In the genomic region with DNA sequence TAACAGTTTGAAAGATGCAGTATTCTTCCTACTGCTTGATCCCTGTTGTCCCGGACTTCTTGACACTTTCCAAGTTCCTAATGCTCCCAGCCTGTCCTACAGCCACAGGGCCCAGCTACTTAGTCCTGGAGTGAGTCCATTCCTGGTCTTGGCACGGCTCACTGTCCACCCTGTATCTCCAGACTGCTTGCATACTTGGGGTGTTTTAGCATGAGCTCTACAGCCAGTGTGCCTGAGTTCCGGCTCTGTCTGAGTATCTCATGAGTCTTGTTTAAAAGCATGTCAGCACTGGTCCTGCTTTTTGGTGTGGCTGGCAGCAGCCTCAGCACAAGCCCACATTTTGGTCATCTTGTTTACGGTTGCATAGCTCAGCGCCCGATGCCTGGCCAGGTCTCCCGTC, we compare ENCODE assay signal across 17 mouse cellular contexts. TPM values are rescaled to one million over a fixed set of nuclear protein-coding genes. Genes with fewer than 3 reads are reported as not detected.
DNase-seq lines count a peak whose midpoint lies in the region; ATAC-seq lines count a peak whose summit lies in the region.
"Had no signal": no experiment of that assay in that cellular context is flagged by ENCODE, and none has a peak within 500 bp of the region (broad histone marks: within the 10 kb centered on the region; RNA-seq: fewer than 3 reads in every experiment).

No protein-coding gene starts in this region.

- H3K4me3 ChIP-seq in heart, embryonic 11.5 days (ENCODE audit: low read depth, low read length), result no peak overlapping the region
- H3K4me3 ChIP-seq: erythroblast, embryonic 14.5 days; left cerebral cortex, adult 2 months; midbrain, embryonic 10.5 days had no signal

- 71% methylated on average over 7 of the region's 7 CpGs for WGBS in heart, embryonic 11.5 days (ENCODE audit: insufficient replicate concordance)

- H3K9me3 ChIP-seq in heart, embryonic 11.5 days (replicated peaks; ENCODE audit: control insufficient read depth, low read length), result no peaks in the 10 kb centered on the region
- H3K9me3 ChIP-seq: midbrain, embryonic 10.5 days had no signal

- peaks cover 6% of the 10 kb centered on the region for H3K4me1 ChIP-seq in heart, embryonic 11.5 days (ENCODE audit: control insufficient read depth, insufficient read depth, low read length)
- H3K4me1 ChIP-seq: midbrain, embryonic 10.5 days had no signal

- peak overlapping the region; percentile 36 for H3K27ac ChIP-seq in heart, embryonic 11.5 days (ENCODE audit: low read depth, low read length)
- H3K27ac ChIP-seq: left cerebral cortex, adult 2 months; midbrain, embryonic 10.5 days had no signal

- peak; percentile 43 to 46 for DNase-seq in cerebellum, postnatal 10 days
- DNase-seq in cerebellum, postnatal 4 days (ENCODE audit: low spot score in 2 of 2), result no peak
- peak; percentile 48 for DNase-seq in Muller cell, postnatal 12 days (ENCODE audit: inconsistent ontology term)
- peak; percentile 78 for DNase-seq in heart, postnatal 4 days
- DNase-seq in layer of hippocampus, adult 9-10 months (ENCODE audit: low spot score), result no peak
- no peak for DNase-seq in spleen, postnatal 4 days (ENCODE audit: low spot score in 2 of 2)
- DNase-seq: adrenal gland, postnatal 36 days; cerebellum, adult 11 months; liver; right cerebral cortex, postnatal 25 days had no signal

- H3K27me3 ChIP-seq in heart, embryonic 11.5 days (ENCODE audit: control insufficient read depth, insufficient read depth, low read length), result no peaks in the 10 kb centered on the region

- 0 out of 2 replicates have a peak, but pooled peaks cover 4% of the 10 kb centered on the region for H3K36me3 ChIP-seq in heart, embryonic 11.5 days (ENCODE audit: control insufficient read depth, insufficient read depth, low read length)

- no peak for ATAC-seq in heart, embryonic 11.5 days (replicated peaks; ENCODE audit: insufficient number of reproducible peaks, low FRiP score, low TSS enrichment)
- no peak for ATAC-seq in megakaryocyte-erythroid progenitor cell, adult 5-6 weeks (replicated peaks; ENCODE audit: low FRiP score, low TSS enrichment, poor library complexity, severe bottlenecking)
- ATAC-seq: inflammation-experienced regulatory T-cells, adult 6 months had no signal

- H3K9ac ChIP-seq in heart, embryonic 11.5 days (ENCODE audit: low read depth, low read length), result no peak overlapping the region

- H3K4me2 ChIP-seq in heart, embryonic 11.5 days, result no peak overlapping the region

RNA-seq across cellular contexts. Expression of a gene that starts 44.3 kb away (rescaled TPM):
- 0.04 and 0.20 TPM in 2 replicates for polyA plus RNA-seq in heart, embryonic 11.5 days (2014; fragmentation: Nextera tagmentation; extraction: Ambion mirVana)
- total RNA-seq in heart, postnatal 4 days (2021), result under 1 TPM; 0.05 TPM
- total RNA-seq in megakaryocyte-erythroid progenitor cell, adult 5-6 weeks (2014; fragmentation: Nextera tagmentation), result 0.05 and 1.2 TPM in 2 replicates
- total RNA-seq in megakaryocyte-erythroid progenitor cell, adult 5-6 weeks (2017), result 0.04 TPM in 1 of 2 replicates, not detected in the other
- total RNA-seq: granulocyte monocyte progenitor cell, adult 5-6 weeks had no signal
- polyA plus RNA-seq: erythroblast, embryonic 14.5 days had no signal

Comparison
In these comparisons a context has a peak if more than half of its experiments do, and no peak if none do; other contexts are left out.
1. DNase-seq: peak in cerebellum, postnatal 10 days (2 of 2), Muller cell, postnatal 12 days (single experiment) and heart, postnatal 4 days (single experiment); none in cerebellum, postnatal 4 days (0 of 2), layer of hippocampus, adult 9-10 months (single experiment) and spleen, postnatal 4 days (0 of 2).